Mouse (Mus musculus): ENCODE data around the gene Snn. TPM values are rescaled to one million over a fixed set of nuclear protein-coding genes. Genes with fewer than 3 reads are reported as not detected.

The Snn gene
- total RNA-seq, 4 experiments from 2014 or later, result 174 to 204 (median 186) TPM

- DNase-seq (ENCODE audit: low spot score in 2 of 2), result no peak
These were observed 17.6 kb downstream of the Snn start for GRCm38 (mm10) chr16:11078216-11078869.

- DNase-seq (ENCODE audit: low spot score in 2 of 2), result no peak
These were observed 23.4 kb downstream of the Snn start for GRCm38 (mm10) chr16:11084181-11084580.

GRCm38 (mm10) chr16:11086299-11086698, 25.6 kb downstream of the Snn start:
- DNase-seq (ENCODE audit: low spot score in 2 of 2), result no peak

- DNase-seq (ENCODE audit: low spot score in 2 of 2), result no peak
These were observed 26.3 kb downstream of the Snn start for GRCm38 (mm10) chr16:11086856-11087588.

- DNase-seq (ENCODE audit: low spot score in 2 of 2), result no peak
These were observed 30.3 kb downstream of the Snn start for GRCm38 (mm10) chr16:11090836-11091570.

GRCm38 (mm10) chr16:11092061-11092460, 31.3 kb downstream of the Snn start:
- no peak for DNase-seq (ENCODE audit: low spot score in 2 of 2)

GRCm38 (mm10) chr16:11092523-11092922, 31.8 kb downstream of the Snn start:
- no peak for DNase-seq (ENCODE audit: low spot score in 2 of 2)

GRCm38 (mm10) chr16:11093717-11094386, 33.1 kb downstream of the Snn start:
- no peak for DNase-seq (ENCODE audit: low spot score in 2 of 2)

- DNase-seq (ENCODE audit: low spot score in 2 of 2), result no peak
These were observed 36.6 kb downstream of the Snn start for GRCm38 (mm10) chr16:11097301-11097700.

GRCm38 (mm10) chr16:11104905-11105304, 44.2 kb downstream of the Snn start:
- no peak for DNase-seq (ENCODE audit: low spot score in 2 of 2)

- DNase-seq (ENCODE audit: low spot score in 2 of 2), result no peak
These were observed 48.5 kb downstream of the Snn start for GRCm38 (mm10) chr16:11109198-11109740.

- no peak for DNase-seq (ENCODE audit: low spot score in 2 of 2)
These were observed 61.9 kb downstream of the Snn start for GRCm38 (mm10) chr16:11122625-11123024.

- no peak for DNase-seq (ENCODE audit: low spot score in 2 of 2)
These were observed 63.4 kb downstream of the Snn start for GRCm38 (mm10) chr16:11124110-11124509.

Other genes with a start within 250 kb of the Snn start
- gene Gm11172, start 248.0 kb upstream of the Snn start, total RNA-seq (2022), result not detected
- gene Rmi2, start 225.9 kb upstream of the Snn start, total RNA-seq (2022), result under 1 TPM; 0.14 to 0.57 (median 0.17) TPM
- 10 to 100 TPM; 18.7 to 24.5 (median 21.6) TPM for gene Litaf, start 5.2 kb downstream of the Snn start, total RNA-seq (2022)
- gene Txndc11, start 73.7 kb downstream of the Snn start, total RNA-seq (2022), result 10 to 100 TPM; 29.1 to 31.7 (median 30.0) TPM
- gene Zc3h7a, start 115.4 kb downstream of the Snn start, total RNA-seq (2022), result 10 to 100 TPM; 51.9 to 75.8 (median 64.6) TPM
- gene Rsl1d1, start 142.4 kb downstream of the Snn start, total RNA-seq (2022), result 10 to 100 TPM; 49.5 to 53.6 (median 51.3) TPM
- gene Gspt1, start 193.4 kb downstream of the Snn start, total RNA-seq (2022), result 10 to 100 TPM; 80.6 to 86.1 (median 82.8) TPM